ENCODE assay signal across 8 mouse cellular contexts in the genomic region with DNA sequence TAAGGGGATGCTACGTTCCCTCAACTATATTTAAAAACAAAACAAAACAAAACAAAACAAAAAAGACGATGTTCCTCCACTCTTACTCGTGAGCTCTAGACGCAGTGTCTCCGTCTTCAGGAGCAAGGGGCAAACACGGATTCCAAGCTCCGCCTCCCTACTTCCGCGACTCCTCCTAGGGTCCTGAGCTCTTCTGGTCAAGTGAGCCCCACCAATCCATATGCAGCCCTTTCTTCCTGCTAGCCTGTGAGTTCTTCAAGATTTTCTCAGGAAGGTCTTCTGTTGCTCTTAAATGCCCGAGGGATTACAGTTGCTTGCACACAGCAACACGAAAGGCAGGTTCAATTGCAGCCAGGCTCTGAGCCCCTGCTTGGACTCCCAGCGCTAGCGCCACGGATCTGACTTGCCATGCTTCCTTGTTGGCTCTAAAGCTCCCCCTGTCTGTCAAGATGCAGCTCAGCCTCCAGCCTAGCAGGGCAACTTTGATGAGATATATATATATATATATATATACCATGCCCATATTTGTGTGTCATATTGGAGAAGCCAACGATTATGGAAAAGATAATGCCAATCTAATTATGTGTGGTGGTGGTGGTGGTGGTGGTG. TPM values are rescaled to one million over a fixed set of nuclear protein-coding genes. Genes with fewer than 3 reads are reported as not detected.
DNase-seq lines count a peak whose midpoint lies in the region; ATAC-seq and TF ChIP-seq lines count a peak whose summit lies in the region.

No protein-coding gene starts in this region.

- WGBS in kidney, adult 2 months, result 33% methylated on average over 15 of the region's 15 CpGs
- WGBS in limb, embryonic 13.5 days, result 20% methylated on average over 15 of the region's 15 CpGs
- 25% methylated on average over 15 of the region's 15 CpGs for WGBS in midbrain, embryonic 14.5 days

- no peaks in the 10 kb centered on the region for H3K9me3 ChIP-seq in limb, embryonic 13.5 days
- H3K9me3 ChIP-seq in midbrain, embryonic 14.5 days (ENCODE audit: control insufficient read depth, low read length), result no peaks in the 10 kb centered on the region

- H3K9ac ChIP-seq in limb, embryonic 13.5 days, result no peak overlapping the region
- no peak overlapping the region for H3K9ac ChIP-seq in midbrain, embryonic 14.5 days (replicated peaks; ENCODE audit: low read length)

- no peak for ATAC-seq in limb, embryonic 13.5 days (ENCODE audit: low FRiP score, low read depth)
- no peak for ATAC-seq in midbrain, embryonic 14.5 days (ENCODE audit: low FRiP score, low TSS enrichment)

- TF ChIP-seq POLR2A in kidney, adult 2 months (IDR thresholded peaks at IDR 0.05; ENCODE audit: low read depth, low read length), result no peak

- H3K27me3 ChIP-seq in kidney, adult 2 months (replicated peaks; ENCODE audit: control insufficient read depth, insufficient read depth, low read length), result no peaks in the 10 kb centered on the region
- H3K27me3 ChIP-seq in limb, embryonic 13.5 days, result no peaks in the 10 kb centered on the region
- no peaks in the 10 kb centered on the region for H3K27me3 ChIP-seq in midbrain, embryonic 14.5 days (ENCODE audit: control insufficient read depth, insufficient read depth, low read length)

- no peaks in the 10 kb centered on the region for H3K4me1 ChIP-seq in kidney, adult 2 months (ENCODE audit: control insufficient read depth, insufficient read depth, low read length)
- peaks cover 7% of the 10 kb centered on the region for H3K4me1 ChIP-seq in limb, embryonic 13.5 days
- no peaks in the 10 kb centered on the region for H3K4me1 ChIP-seq in midbrain, embryonic 14.5 days (ENCODE audit: control insufficient read depth, insufficient read depth, low read length)

- no peaks in the 10 kb centered on the region for H3K36me3 ChIP-seq in kidney, adult 2 months (ENCODE audit: control insufficient read depth, insufficient read depth, low read length)
- H3K36me3 ChIP-seq in limb, embryonic 13.5 days, result no peaks in the 10 kb centered on the region
- H3K36me3 ChIP-seq in midbrain, embryonic 14.5 days (ENCODE audit: control insufficient read depth, insufficient read depth, low read length), result no peaks in the 10 kb centered on the region

- intact Hi-C loops in heart, postnatal 36 days (cut with DNase I), result loop anchor here (2.0 kb wide), 1 partner anchor 173 kb away; no protein-coding TSS in a partner anchor

- H3K4me3 ChIP-seq in kidney, adult 2 months (ENCODE audit: insufficient read depth, low read depth, low read length), result no peak overlapping the region
- H3K4me3 ChIP-seq in limb, embryonic 13.5 days, result peak overlapping the region; percentile 38
- H3K4me3 ChIP-seq in midbrain, embryonic 14.5 days (replicated peaks; ENCODE audit: low read depth, low read length), result no peak overlapping the region

- no peak overlapping the region for H3K27ac ChIP-seq in kidney, adult 2 months (ENCODE audit: insufficient read depth, low read depth, low read length)
- H3K27ac ChIP-seq in limb, embryonic 13.5 days, result no peak overlapping the region
- no peak overlapping the region for H3K27ac ChIP-seq in midbrain, embryonic 14.5 days (replicated peaks; ENCODE audit: low read depth, low read length)

- peak; percentile 29 for DNase-seq in kidney, adult 2 months
- no peak for DNase-seq in kidney, adult 8-10 months
- peak; percentile 68 for DNase-seq in embryo, embryonic 10 days (ENCODE audit: low spot score)
- peak; percentile 17 to 20 for DNase-seq in heart, postnatal 36 days
- DNase-seq in midbrain, embryonic 14.5 days, result peak; percentile 24
- DNase-seq in frontal cortex, adult 2 months (ENCODE audit: extremely low spot score in 1 of 2, low spot score in 1 of 2), result no peak
- no peak for DNase-seq in testis, postnatal 14 days (ENCODE audit: low spot score)

- TF ChIP-seq CTCF in kidney, adult 2 months (conservative IDR thresholded peaks at IDR 0.05; ENCODE audit: insufficient read depth, insufficient read length, low read depth, low read length), result peak; percentile 27; the same call in 1 of the 2 replicates

- peak overlapping the region; percentile 59 for H3K4me2 ChIP-seq in limb, embryonic 13.5 days (replicated peaks)
- 0 out of 2 replicates have a peak overlapping the region, but pooled peaks have one; percentile 13 for H3K4me2 ChIP-seq in midbrain, embryonic 14.5 days (ENCODE audit: low read length)

RNA-seq across cellular contexts. Expression of gene Esrrb, which starts 55.2 kb away (rescaled TPM):
- 16.7 and 21.5 TPM in 2 replicates for polyA plus RNA-seq in kidney, adult 2 months (2012; rRNA removed)
- 10 to 100 TPM; 16.4 to 30.0 TPM for total RNA-seq in heart, postnatal 36 days (2021)
- polyA plus RNA-seq in limb, embryonic 13.5 days (2015; fragmentation: Nextera tagmentation; extraction: Ambion mirVana), result 0.74 and 0.79 TPM in 2 replicates
- polyA plus RNA-seq in midbrain, embryonic 14.5 days (2014; fragmentation: Nextera tagmentation; extraction: Ambion mirVana), result 7.3 and 9.8 TPM in 2 replicates
- polyA plus RNA-seq in frontal cortex, adult 2 months (2012; rRNA removed), result 0.90 and 0.92 TPM in 2 replicates

Comparison
In these comparisons a context has a peak if more than half of its experiments do, and no peak if none do; other contexts are left out.
1. DNase-seq: peak in kidney, adult 2 months (single experiment), embryo, embryonic 10 days (single experiment), heart, postnatal 36 days (2 of 2) and midbrain, embryonic 14.5 days (single experiment); none in kidney, adult 8-10 months (0 of 2), frontal cortex, adult 2 months (0 of 2) and testis, postnatal 14 days (single experiment).